Mouse (Mus musculus) lung, postnatal 0 days (tissue): ENCODE data around the gene Myo16. TPM values are rescaled to one million over a fixed set of nuclear protein-coding genes. Genes with fewer than 3 reads are reported as not detected.
A peak's percentile ranks its signal among the peaks of the same experiment; 100 is the strongest.

Source experiments
- ATAC-seq: fragments of 200-750 bp; cut with Nextera tagmentation; 2 replicates; pipeline ENCODE4 v1.8.0; 2017; ENCODE audit warnings: moderate library complexity
- DNase-seq: peaks from one replicate; pipeline ENCODE4 v3.0.0-alpha.2; 2016; ENCODE audit warnings: low spot score
- H3K27ac ChIP-seq: fragments of 300-500 bp; sonication (generic); 2 replicates; pipeline ENCODE4 v1.5.1; 2014; ENCODE audit warnings: antibody characterized with exemption, mild to moderate bottlenecking, low read length, mixed read lengths
- H3K27me3 ChIP-seq: fragments of 300-500 bp; sonication (generic); replicated peaks from 2 replicates; pipeline ENCODE4 v1.6.1; 2014; ENCODE audit warnings: low read length, mixed read lengths; ENCODE audit not compliant: insufficient read depth
- H3K36me3 ChIP-seq: fragments of 300-500 bp; sonication (generic); 2 replicates; pipeline ENCODE4 v1.6.1; 2014; ENCODE audit warnings: low read length, mixed read lengths; ENCODE audit not compliant: insufficient read depth
- H3K4me1 ChIP-seq: fragments of 300-500 bp; sonication (generic); 2 replicates; pipeline ENCODE4 v1.6.1; 2014; ENCODE audit warnings: antibody characterized with exemption, low read depth, low read length, mixed read lengths; ENCODE audit not compliant: insufficient read depth
- H3K4me2 ChIP-seq: fragments of 300-500 bp; sonication (generic); replicated peaks from 2 replicates; pipeline ENCODE4 v1.6.1; 2014; ENCODE audit warnings: low read depth, mild to moderate bottlenecking, low read length, moderate library complexity, mixed read lengths
- H3K4me3 ChIP-seq: fragments of 300-500 bp; sonication (generic); 2 replicates; pipeline ENCODE4 v1.5.1; 2014; ENCODE audit warnings: low read depth, low read length
- H3K9ac ChIP-seq: fragments of 300-500 bp; sonication (generic); replicated peaks from 2 replicates; pipeline ENCODE4 v1.6.1; 2014; ENCODE audit warnings: low read depth, mild to moderate bottlenecking
- H3K9me3 ChIP-seq: fragments of 300-500 bp; sonication (generic); 2 replicates; pipeline ENCODE4 v1.6.1; 2016; ENCODE audit warnings: low read length, mixed read lengths
- CTCF ChIP-seq: IDR thresholded peaks from 2 replicates; pipeline ENCODE4 v1.5.1; 2016; ENCODE audit warnings: antibody characterized with exemption, mild to moderate bottlenecking
- EP300 ChIP-seq: IDR thresholded peaks from 2 replicates; pipeline ENCODE4 v1.6.1; 2016; ENCODE audit warnings: antibody characterized with exemption, mild to moderate bottlenecking, control low read depth
- WGBS: fragments of 180-500 bp; shearing (Covaris S2); extraction: QIAGEN DNeasy Blood & Tissue Kit; methylation state at CpG from one replicate; pipeline ENCODE4 v1.1.7; 2014; 5-methylcytosine and 5-hydroxymethylcytosine counted together
- polyA plus RNA-seq: library from polyadenylated mRNA; unstranded; fragments of >200 nt; fragmentation: Nextera tagmentation; extraction: Ambion mirVana; gene quantifications from 2 replicates; pipeline ENCODE4 v1.2.1, GENCODE M21; 2015

Myo16 gene
- polyA plus RNA-seq, 1 experiment from 2014 or later: 0.17 TPM

DNA sequence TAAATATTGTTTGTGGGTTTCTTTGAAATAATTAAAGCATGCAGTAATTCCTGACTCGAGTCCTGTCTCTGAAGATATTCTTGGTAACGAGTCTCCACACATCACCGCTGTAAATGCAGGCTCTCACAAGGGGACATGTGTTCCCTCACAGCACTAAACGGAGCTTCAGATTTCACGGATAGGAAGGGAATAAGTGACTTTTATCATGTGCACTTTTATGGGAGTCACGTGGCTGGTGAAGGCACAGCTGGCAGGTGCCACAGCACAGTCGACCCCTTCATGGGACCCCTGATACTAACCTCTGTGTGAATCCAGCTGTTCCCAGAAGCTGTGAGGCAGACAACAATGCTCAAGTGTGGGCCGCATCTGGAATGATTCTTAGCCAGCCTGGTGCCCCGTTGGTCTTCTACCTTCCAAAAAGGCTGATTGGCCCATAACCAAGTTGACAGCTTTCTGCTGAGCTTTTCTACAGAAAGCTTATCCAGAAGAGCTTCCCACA lies 304.5 kb downstream of the Myo16 start:
- Histone ChIP-seq H3K4me1 (no peaks in the 10 kb centered on the region), H3K27me3 (no peaks in the 10 kb centered on the region), H3K4me2 (no peak overlapping the region), H3K27ac (no peak overlapping the region), H3K36me3 (no peaks in the 10 kb centered on the region), H3K9me3 (no peaks in the 10 kb centered on the region), H3K9ac (no peak overlapping the region), H3K4me3 (no peak overlapping the region)
- DNase-seq (no peak), ATAC-seq (no peak)
- WGBS: 72% methylated on average over 9 of the region's 9 CpGs
- TF ChIP-seq CTCF (no peak), EP300 (no peak)

DNA sequence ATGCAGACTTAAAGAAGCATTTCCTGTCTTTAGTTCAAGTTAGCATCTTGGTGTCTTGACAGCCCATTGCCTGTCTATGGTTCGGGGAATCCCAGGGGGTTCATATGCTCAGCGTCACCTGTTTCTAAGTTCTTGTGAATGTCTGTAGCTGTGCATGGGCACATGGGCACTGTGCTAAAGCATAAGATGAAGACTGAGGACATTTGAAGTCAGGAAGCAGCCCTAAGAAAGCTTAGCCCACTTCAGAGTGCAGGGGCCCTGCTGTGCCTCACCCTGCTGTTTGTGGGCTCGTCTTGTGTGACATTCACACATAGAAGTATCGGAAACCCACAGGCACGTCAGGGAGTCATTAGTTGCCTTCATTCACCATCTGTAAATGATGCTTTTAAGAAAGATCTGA lies 308.6 kb downstream of the Myo16 start:
- Histone ChIP-seq H3K4me1 (no peaks in the 10 kb centered on the region), H3K4me3 (no peak overlapping the region), H3K4me2 (no peak overlapping the region), H3K36me3 (no peaks in the 10 kb centered on the region), H3K9ac (no peak overlapping the region), H3K27ac (no peak overlapping the region), H3K9me3 (no peaks in the 10 kb centered on the region), H3K27me3 (no peaks in the 10 kb centered on the region)
- no peak for TF ChIP-seq CTCF
- TF ChIP-seq EP300: no peak
- WGBS: 79% methylated on average over 5 of the region's 5 CpGs
- ATAC-seq (no peak), DNase-seq (no peak)

DNA sequence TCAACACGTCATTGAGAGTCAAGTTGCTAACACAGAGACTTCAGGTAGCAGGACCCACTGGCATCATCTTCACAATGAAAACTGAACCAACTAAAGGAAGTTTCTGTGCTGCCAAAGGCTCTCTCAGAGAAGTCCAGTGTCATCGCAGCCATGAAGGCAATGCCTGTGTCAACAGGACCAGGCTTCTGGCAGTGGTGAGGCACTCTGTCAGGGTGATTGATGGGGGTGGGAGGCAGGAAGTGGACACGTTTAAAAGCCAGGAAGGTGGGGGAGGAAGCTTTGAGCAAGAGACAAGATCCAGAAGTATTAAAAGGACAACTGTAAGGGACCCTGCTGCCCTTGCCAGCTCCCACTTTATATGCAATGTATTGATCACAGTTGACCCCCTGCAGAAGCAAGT lies 314.8 kb downstream of the Myo16 start:
- peak; percentile 6 for DNase-seq
- no peak; the same call in 1 of the 2 replicates for ATAC-seq

DNA sequence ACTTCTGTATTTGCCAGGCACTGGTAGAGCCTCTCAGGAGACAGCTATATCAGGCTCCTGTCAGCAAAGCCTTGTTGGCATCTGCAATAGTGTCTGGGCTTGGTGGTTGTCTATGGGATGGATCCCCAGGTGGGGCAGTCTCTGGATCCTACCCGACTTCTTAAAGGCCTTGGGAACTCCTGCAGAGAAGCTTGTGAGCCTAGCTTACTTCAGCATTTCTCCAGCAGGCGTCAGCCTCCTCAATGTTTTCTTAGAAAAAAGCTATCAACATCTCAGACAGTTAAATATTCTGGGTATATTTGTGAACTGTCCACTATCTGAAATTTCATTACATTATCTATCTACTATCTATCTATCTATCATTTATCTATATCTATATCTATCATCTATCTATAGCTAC lies 315.9 kb downstream of the Myo16 start:
- no peak overlapping the region for H3K9ac ChIP-seq
- no peak overlapping the region for H3K4me2 ChIP-seq
- H3K36me3 ChIP-seq: no peaks in the 10 kb centered on the region
- H3K4me1 ChIP-seq: no peaks in the 10 kb centered on the region
- ATAC-seq (no peak), DNase-seq (no peak)
- TF ChIP-seq EP300 (no peak), CTCF (0 out of 2 replicates have a peak, but pooled peaks have one; percentile 4)
- no peaks in the 10 kb centered on the region for H3K9me3 ChIP-seq
- no peak overlapping the region for H3K4me3 ChIP-seq
- WGBS: 64% methylated on average over 2 of the region's 2 CpGs
- no peaks in the 10 kb centered on the region for H3K27me3 ChIP-seq
- no peak overlapping the region for H3K27ac ChIP-seq

More for the DNA sequence above, 314.8 kb downstream of the Myo16 start:
- H3K4me1 ChIP-seq: no peaks in the 10 kb centered on the region
- no peak overlapping the region for H3K4me2 ChIP-seq
- no peak overlapping the region for H3K4me3 ChIP-seq
- no peaks in the 10 kb centered on the region for H3K9me3 ChIP-seq
- H3K36me3 ChIP-seq: no peaks in the 10 kb centered on the region
- TF ChIP-seq CTCF (no peak), EP300 (no peak)
- 19% methylated on average over 3 of the region's 3 CpGs for WGBS
- no peaks in the 10 kb centered on the region for H3K27me3 ChIP-seq
- H3K27ac ChIP-seq: no peak overlapping the region
- H3K9ac ChIP-seq: no peak overlapping the region

DNA sequence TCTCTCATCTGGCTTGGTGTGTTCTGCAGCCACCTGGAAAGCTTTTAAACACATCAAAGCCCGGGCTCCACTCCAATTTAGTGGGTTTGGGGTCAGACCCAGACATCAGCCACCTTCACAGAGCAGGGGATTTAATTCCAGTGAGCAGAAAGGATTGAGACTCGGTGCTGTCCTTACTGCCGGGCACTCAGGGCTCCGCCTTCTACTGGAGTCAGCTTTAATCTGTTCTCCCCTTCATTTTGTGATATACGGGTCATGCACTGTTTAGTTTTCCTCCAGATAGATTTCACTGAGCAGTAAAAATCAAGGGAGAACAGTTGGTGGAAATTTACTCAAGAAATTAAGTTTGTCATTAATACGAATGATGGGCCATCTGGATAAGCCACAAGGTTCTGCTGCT lies 316.6 kb downstream of the Myo16 start:
- no peak overlapping the region for H3K9ac ChIP-seq
- no peak for TF ChIP-seq EP300
- no peak for TF ChIP-seq CTCF
- WGBS: 46% methylated on average over 6 of the region's 6 CpGs
- H3K27me3 ChIP-seq: no peaks in the 10 kb centered on the region
- H3K27ac ChIP-seq: no peak overlapping the region
- H3K4me3 ChIP-seq: no peak overlapping the region
- no peaks in the 10 kb centered on the region for H3K4me1 ChIP-seq
- H3K36me3 ChIP-seq: no peaks in the 10 kb centered on the region
- H3K4me2 ChIP-seq: no peak overlapping the region
- no peaks in the 10 kb centered on the region for H3K9me3 ChIP-seq
- DNase-seq: no peak
- ATAC-seq: no peak

DNA sequence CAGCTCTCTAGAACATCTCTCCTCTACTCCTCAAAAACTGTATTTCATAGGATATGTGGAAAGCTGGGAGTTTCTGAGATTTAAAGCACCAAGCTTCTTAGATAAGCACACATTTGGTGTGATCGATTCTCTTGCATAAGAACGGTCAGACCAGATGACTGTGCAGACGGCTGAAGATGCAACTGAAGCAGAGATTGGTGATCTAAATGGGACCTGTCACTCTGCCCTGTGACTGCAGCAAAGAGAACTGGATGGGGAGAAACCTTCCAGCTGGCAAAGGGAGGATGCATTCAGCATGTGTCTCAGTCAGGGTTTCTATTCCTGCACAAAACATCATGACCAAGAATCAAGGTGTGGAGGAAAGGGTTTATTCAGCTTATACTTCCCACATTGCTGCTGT lies 318.7 kb downstream of the Myo16 start:
- Histone ChIP-seq H3K9ac (no peak overlapping the region), H3K4me2 (no peak overlapping the region), H3K27me3 (no peaks in the 10 kb centered on the region), H3K27ac (no peak overlapping the region), H3K36me3 (no peaks in the 10 kb centered on the region), H3K4me3 (no peak overlapping the region), H3K9me3 (no peaks in the 10 kb centered on the region), H3K4me1 (no peaks in the 10 kb centered on the region)
- 63% methylated on average over 3 of the region's 3 CpGs for WGBS
- ATAC-seq (no peak), DNase-seq (no peak)
- no peak for TF ChIP-seq EP300
- TF ChIP-seq CTCF: no peak

GRCm38 (mm10) chr8:10474446-10474845 lies 320.7 kb downstream of the Myo16 start:
- Histone ChIP-seq H3K9me3 (no peaks in the 10 kb centered on the region), H3K4me2 (no peak overlapping the region), H3K4me3 (no peak overlapping the region), H3K27ac (no peak overlapping the region), H3K36me3 (no peaks in the 10 kb centered on the region), H3K4me1 (no peaks in the 10 kb centered on the region), H3K27me3 (no peaks in the 10 kb centered on the region), H3K9ac (no peak overlapping the region)
- ATAC-seq: no peak
- TF ChIP-seq EP300 (no peak), CTCF (no peak)
- DNase-seq: peak; percentile 8
- 51% methylated on average over 3 of the region's 3 CpGs for WGBS
